Mouse (Mus musculus) heart, adult 18-20 months (tissue): Measurements from ENCODE around the gene Plpp7. TPM values are rescaled to one million over a fixed set of nuclear protein-coding genes. Genes with fewer than 3 reads are reported as not detected.

Experiments
- DNase-seq, 2 experiments: peaks; one replicate each; pipeline ENCODE4 v3.0.0; 2021 to 2022; ENCODE audit warnings: mixed read lengths in 1 of 2
- total RNA-seq, 2 experiments: library from RNA; stranded (reverse); gene quantifications; 2 replicates each; pipeline ENCODE4 v1.2.3; 2021

The Plpp7 gene
- total RNA-seq, 2 experiments from 2014 or later = 27.3 to 38.3 TPM

DNA sequence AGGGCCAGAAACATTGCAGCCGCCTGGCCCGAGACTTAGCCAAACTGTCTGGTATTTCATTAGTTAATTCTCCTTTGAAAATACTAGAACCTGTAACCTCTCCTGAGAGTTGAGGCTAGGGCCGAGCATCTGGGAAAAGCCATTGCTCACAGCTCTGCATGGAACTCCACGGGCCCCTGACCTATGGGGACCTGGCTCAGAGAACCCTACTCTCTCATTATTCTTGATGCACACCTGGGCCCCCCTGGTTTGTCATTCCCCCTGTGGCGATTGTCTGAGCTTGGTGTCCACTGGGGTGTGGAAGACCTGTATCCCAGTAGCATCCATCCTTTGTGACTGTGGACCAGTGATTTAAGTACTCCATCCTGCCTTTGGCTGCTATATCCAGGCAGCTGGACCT is 44.0 kb downstream of the Plpp7 start:
- no peak for DNase-seq

DNA sequence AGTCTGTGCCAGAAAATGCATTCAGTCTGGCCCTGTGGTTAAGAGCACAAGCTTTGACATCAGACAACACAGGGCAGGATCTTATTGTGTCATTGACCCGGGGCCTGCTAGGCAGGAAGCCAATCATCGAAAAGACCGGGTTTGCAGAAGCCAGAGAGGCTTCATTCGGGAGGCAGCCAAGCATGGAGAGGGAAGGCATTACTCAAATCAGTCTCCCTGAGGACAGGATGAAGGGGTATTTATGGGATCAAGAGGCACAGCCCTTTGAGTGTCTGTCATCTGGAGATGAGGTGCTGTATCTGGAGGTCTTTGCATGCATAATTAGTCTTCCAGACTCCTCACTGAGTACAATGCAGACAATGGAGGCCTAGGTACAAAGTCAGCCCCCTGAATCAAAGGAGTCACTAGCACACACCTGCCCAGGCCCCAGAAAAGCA is 45.2 kb downstream of the Plpp7 start:
- DNase-seq = no peak

DNA sequence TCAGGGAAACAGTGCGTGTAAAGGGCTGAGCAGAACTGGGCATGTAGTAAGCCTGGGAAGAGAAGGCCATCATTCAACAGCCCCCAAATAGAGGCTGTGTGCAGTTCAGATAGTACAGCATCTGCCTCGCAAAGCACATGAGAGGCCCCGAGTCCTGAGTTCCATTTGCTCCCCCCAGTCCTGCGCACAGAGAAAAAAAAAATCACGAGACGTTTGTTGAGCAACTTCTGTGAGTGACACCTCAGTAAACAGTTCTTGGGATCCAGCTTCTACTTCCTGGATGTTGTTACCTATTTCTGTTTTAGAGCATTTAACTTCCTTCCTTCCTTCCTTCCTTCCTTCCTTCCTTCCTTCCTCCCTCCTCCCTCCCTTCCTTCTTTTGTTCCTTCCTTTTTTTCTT is 46.3 kb downstream of the Plpp7 start:
- DNase-seq = no peak

DNA sequence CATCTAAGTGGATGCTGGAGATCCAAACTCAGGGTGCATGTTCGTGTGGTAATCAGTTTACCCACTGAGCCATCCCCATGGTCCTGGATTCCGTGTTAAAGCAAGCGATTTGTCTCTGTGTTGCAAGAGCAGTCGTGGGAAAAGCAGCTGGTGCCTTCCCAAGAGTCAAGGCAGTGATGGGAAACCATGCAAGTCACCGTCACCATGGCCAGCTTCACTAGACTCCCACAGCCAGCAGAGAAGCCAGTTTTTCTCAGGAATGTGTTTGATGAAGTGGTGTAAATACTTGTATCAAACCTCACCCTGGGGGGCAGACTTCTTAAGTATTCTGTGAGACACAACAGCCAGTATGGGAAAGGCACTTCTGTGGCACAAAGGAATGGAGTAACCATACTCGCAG is 47.0 kb downstream of the Plpp7 start:
- DNase-seq = no peak

DNA sequence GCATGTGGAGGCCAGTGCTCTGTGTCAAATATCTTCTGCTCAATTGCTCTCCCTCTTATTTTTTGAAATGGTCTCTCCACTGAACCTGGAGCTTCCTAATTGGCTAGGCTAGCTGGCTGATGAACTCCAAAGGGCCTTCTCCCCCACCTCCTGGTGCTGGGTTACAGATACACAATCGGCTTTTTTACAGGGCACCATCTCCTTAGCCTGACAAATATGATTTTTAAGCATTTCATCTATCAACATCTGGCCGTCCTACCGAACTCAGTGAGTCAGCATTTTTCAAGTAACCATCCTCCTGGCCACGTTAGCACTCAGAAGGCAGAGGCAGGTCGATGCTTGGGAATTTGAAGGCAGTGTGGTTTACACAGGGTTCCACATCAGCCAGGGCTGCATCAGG is 49.3 kb downstream of the Plpp7 start:
- DNase-seq = no peak

DNA sequence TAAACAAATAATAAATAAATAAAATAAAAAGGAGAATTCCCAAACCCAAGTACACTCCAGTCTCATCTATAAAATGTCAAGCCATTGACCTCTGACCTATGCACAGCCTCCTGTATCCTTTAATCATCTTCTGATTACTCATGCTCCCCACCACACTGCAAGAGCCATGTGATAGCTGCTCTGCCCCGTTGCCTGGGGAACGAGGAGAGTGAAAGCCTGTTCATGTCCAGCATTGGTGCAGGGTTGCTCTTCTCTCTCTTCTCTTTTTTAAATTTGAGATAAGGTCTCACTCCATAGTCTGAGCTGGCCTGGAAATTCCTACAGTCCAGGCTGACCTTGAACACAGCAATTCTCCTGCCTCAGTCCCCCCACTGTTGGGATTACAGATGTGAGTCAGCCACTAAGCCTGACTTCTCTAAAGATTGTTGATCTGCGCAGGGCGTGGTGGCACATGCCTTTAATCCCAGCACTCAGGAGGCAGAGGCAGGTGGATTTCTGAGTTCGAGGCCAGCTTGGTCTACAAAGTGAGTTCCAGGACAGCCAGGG is 51.4 kb downstream of the Plpp7 start:
- no peak for DNase-seq

DNA sequence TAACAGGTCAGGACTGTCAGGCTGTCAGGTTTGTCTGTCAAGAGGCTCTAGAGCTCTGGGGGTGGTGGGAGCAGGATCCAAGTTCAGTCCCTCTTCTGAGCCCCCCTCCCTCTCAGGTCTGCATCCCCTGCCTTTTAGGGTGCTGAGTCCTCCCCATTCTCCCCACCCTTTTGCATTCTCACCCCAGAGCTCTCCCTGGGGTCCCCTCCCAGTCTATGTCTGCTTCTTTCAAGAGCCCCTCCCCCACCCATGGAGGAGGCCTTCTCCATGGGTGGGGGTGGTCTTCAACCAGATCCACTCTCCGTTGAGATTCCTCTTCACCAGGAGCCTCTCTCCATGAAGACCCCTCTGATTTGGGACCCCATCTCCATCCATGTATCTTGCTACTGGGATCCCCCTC is 54.8 kb downstream of the Plpp7 start:
- DNase-seq = peak in 1 of 2 experiments; percentile 8

DNA sequence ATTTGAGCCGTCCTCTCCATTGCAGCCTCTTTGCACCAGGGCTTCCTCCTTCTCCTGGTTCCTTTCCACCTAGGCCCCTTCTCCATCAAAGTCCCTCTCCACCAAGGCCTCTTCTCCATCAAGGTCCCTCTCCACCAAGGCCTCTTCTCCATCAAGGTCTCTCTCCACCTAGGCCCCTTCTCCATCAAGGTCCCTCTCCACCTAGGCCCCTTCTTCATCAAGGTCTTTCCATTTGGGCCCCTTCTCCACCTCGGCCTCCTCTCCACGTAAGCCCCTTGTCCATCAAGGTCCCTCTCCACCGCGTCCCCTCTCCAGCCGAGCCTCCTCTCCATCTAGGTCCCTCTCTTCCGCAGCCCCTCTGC is 55.2 kb downstream of the Plpp7 start:
- DNase-seq = no peak

DNA sequence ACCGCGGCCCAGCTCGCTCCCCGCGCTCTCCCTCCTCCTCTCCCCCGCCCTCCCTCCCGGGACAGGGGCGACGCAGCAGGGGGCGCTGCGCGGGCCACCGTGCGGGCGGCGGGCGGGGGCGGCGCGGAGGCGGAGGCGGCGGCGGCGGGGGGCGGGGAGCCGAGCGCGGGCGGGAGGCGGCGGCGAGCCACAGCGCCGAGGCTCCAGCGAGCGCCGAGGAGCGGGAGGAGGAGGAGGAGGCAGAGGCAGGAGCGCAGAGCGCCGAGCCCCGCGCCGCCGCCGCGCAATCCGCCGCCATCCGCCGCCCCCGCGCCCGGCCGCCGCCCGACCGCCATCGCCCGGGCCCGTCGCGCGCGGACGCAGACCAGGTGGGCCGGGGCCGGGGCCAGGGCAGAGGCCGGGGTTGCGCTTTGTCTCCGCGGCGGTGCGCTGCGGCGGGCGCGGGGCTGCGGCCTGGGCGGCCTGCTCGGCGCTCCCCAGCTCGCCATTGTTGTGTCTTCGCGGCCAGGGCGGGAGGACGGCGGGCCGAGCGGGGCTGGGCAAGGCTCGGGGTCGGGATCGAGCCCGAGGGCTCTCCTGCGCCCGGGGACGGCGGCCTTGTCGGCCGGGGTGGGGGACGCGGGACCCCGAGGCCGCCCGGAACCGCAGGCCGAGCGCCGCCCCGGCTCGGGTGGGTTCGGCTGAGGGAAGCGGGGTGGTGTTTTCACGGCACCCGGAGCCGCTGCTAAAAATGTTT is 55.8 kb downstream of the Plpp7 start, which contains the start of gene Prrc2b:
Gene Prrc2b (plus strand): TSS at position 159 of the 736 bp plus-strand sequence.
- DNase-seq = peak; percentile 76 to 82

DNA sequence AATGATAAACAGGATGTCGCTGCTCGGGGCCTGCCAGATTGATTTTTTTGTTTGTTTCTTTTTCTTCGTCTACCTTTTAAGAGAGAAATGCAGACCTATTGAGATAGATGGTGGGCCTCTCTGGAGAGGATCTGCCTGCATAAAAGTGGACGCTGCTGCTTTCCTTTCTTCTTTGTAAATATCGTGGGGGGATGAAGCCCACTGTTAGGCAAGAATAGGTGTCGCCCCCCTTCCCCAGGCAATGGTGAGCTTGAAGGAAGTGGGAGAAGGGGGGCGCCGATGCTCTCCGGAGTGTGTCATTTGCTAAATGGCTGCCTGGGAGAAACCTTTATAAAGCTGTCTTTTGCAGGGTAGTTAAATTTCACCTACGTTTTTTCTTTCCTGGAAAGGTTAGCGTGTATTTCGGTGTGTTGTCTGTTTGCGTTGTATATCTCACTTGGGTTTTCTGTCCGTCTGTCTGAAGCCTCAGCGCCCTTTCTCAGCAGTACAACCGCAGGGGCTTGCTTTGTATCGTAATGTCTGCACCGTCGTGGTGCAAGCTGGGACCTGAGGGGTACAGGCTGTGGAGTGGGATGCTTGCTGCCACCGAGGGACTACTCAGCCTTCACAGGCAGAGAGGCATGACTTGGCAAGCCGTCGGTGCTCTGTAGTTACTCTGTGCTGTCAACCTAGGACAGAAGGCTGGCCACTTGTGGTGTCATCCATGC is 56.5 kb downstream of the Plpp7 start:
- DNase-seq = peak in 1 of 2 experiments; percentile 60

DNA sequence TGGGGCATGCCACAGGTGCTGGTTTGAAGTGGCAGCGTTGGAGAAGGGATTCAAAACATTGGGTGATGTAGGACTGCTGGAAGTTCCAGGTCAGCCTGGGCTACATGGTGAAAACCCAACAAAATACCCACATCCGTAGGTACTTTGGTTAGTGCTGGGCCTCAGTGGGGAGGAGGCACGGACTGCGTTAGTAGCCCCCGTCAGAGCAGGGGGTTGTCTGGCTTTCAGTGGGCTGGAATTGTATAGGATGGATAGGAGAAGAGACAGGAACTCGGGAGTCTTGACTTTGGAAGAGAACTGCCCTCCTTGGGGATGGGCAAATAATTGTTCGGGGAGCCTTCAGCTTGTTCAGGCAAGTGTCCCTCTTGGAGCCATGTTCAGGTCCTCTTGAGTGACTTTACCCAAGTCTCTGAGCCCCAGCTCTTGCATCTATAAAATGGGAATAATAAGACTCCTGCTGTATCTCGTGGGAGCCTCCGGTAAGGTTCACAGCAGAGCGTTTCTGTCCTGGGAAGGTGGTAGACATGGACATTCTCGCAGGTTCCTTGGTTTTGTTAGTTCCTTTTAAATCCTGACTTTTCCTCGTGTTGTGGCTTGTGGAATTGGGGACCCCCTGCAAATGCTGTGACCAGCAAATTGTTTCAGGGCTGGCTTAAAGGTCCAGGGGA is 57.2 kb downstream of the Plpp7 start:
- no peak for DNase-seq

DNA sequence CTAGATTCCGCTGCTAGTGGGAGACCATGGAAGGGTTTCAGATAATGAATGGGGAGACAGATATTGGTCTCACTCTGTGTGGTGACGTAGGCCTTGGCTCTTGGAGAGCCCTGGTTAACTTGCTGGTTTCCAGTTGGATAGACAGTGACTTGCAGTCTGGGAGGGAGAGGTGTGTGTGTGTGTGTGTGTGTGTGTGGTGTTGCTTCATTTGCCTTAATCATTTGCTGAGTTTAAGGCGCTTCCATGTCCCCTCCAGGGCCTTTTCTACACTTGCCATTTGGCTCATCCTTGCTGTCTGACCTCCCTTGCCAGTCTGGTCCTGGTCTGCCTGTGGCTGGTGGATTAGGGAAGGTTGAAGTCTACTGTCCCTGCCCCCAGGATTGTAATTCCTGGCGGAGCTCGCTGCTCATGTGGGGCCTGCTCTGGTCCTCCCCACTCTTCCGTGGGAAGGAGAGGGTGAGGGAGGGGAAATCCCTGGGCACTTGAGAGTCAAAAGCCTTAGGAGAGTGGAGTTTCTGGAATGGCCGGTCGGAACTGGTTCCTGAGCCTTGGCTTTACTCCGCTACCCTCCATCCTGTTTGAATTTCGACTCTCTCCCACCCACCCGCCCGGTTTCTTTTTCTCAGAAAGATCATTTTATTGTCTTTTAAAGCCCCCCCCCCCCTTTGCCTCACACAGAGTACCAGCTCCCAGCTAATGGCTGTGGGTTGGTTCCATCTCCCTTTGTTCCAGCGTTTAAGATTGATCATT is 57.9 kb downstream of the Plpp7 start:
- DNase-seq = peak; percentile 50 to 67

DNA sequence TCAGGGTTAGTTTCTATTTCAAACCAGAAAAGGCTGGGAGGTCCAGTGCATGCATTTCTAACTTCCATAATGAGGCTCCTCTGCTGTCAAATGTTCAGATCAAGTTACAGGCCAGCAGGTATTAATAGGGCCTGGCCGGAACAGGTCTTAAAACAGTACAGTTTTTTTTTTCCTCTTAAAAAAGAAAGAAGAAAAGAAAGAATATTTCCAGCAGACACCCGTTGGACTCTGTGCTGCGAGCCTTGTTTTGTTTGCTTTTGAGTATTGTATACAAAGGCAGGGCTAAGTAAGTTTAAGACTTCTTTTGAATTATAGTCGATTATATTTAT is 58.4 kb downstream of the Plpp7 start:
- no peak for DNase-seq

DNA sequence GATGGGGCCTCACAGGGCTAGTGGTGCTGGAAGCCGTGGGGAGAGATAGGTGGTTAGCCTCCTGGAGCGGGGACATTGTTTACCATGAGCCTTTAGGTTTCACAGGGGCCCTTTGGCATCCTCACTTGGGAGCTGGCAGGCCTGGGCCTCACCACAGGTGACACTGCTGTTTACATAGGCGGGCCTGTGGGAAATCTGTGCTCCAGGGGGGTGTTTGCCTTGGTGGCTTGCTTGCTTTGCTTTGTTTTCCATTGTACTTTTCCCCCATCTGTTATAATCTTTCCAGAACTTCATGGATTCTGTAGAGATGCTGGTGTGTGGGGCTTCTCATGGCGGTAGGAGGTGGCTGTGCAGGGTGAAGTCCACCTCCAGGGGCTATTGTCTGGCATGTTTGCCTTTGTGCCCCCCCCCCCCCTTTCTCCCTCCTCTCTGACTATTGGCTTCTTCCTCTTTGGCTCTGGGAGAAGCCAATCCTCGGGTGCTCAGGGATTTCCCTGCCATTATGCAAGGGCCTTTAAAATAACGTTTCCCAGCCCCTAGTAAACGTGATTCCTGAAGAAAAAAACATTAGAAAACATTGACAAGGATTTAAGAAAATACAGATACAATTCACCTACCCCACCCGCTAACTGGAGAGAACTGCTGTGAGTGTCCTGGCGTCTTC is 59.1 kb downstream of the Plpp7 start:
- peak in 1 of 2 experiments; percentile 53 for DNase-seq

DNA sequence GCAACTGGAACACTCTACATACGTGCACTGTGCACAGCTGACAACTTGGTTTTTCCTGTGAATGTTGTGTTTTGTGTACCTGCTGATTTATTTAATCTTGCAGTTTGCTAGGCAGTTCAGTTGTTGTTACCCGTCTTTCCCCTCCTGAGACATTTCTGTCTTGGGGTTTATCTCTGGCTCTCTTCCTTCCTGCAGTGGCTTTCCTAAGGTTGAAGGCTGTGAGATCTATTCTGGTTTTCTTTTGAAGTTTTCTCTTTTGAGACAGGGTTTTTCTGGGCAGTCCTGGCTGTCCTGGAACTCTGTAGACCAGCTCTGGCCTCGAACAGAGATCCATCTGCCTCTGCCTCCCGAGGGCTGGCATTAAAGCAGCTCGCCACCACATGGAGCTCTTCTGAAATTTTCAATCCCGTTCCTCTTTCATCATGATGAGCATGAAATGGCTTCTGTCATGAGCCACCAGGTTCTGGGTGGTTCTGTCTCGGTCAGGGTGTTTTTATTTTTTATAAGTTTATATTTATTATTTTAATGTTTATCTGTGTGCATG is 59.7 kb downstream of the Plpp7 start:
- DNase-seq = no peak

DNA sequence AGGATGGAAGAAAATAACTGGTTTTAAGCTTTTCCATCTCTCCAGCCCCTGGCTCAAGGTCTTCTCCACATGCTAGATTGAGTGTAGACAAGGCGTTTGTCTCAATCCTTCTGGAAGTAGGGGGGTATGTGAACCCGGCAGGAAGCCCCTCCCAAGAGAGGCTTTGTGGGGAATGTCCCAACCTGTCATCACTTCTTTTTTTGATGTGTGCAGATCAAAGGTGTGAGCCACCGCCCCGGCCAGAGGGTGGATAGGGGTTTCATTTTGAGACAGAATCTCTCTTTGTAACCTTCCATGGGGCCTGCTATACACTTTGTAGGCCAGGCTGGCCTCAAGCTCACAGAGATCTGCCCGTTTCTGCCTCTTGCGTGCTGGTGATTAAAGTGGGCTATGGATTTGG is 60.3 kb downstream of the Plpp7 start:
- no peak for DNase-seq

DNA sequence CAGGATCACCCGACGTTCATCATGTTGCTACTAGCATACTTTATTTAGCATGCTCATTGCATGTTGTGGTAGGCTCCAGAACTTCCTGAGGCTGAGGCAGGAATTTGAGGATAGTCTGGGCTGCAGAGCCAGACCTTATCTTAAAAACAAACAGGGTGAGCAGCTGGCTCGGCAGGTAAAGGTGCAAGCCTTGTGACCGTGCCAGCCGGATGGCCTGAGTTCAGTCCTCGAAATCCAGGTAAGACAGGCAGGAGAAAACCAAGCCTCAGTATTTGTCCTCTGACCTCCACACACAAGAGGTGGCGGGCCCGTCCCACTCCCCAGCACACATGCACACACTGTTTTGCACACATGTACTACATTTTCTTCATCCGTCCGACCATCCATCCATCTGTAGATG is 61.3 kb downstream of the Plpp7 start:
- DNase-seq = no peak

DNA sequence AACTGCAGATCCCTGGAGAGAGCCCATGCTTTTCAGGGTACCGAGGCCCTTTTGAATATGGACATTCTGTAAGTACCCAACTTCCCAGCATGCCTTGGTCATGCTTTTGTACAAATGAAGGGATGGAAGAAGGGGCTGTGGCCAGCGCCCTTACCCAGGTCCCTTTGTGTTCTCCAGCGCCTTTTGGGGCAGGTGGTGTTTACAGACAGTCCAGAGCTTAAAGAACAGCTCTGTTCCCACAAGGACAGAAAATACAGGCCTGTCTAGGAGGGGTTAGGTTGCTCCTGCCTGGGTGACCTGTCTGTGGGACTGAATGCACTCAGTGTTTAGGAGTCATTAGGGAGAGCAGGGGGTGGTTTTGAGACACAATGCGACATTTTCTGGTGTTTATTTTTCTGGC is 62.0 kb downstream of the Plpp7 start:
- no peak for DNase-seq

DNA sequence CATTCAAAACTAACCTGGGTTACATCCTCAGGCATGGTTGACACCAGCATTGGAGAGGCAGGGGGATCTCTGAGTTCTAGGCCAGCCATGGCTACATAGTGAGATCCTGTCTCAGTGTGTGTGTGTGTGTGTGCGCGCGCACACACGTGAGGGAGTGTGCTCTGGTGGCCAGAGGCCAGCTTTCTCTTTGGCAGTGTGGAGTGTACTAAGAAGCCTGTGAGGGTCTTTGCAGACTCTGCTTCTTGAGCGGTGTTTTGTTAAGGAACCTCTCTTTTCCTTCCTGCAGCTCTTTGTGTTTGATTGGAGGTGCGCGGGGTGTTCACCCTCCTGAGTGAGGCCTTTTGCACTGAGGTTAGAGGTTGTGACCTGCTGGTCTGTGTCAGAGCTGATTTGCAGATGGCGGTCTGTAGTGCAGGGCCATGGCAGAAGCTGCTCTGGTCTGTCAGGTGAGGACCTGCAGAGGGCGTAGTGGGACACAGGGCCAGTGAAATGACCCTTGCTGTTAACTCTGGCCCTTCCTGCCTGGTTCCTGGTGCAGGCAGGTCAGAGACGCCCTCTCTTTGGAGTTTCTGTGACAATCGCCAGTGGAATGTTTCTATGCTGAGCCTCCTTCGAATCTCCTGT is 63.4 kb downstream of the Plpp7 start:
- DNase-seq = no peak
